Mouse (Mus musculus): Measurements from ENCODE around the gene Pon1. TPM values are rescaled to one million over a fixed set of nuclear protein-coding genes. Genes with fewer than 3 reads are reported as not detected.

Gene Pon1
- polyA plus RNA-seq, 1 experiment, result 0.18 TPM

DNA sequence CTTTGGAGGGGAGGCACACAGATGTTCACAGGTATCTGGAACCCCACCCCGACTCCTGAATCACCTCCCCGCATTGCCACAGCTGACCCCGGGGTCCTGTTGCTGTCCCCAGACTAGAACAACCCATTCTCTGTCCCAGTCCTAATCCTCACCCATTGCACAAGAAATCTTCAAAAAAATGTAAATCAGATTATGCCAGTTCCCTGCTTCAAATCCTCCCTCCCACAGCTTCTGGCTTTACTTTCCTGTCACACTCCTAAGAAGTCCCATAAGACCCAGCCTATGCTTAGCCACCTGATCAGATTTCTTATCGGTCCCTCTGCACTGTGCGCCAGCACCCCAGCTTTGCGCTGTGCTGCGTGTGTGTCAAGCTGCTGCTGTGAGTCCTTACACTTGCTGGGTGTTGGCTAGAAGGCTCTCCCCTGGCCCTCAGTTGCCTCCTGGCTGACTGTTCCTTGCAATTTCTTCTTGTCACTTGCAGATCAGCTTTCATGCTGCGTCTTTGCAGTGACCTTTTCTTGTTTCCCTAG, 5.7 kb upstream of the Pon1 start:
- TF ChIP-seq CTCF (IDR thresholded peaks at IDR 0.05; ENCODE audit: borderline replicate concordance, extremely low read depth, insufficient read depth, insufficient read length) (no peak), POLR2A (IDR thresholded peaks at IDR 0.05; ENCODE audit: borderline replicate concordance, extremely low read depth, insufficient read depth, insufficient read length, poor library complexity, severe bottlenecking) (no peak)
- DNase-seq (ENCODE audit: low read depth), result no peak

DNA sequence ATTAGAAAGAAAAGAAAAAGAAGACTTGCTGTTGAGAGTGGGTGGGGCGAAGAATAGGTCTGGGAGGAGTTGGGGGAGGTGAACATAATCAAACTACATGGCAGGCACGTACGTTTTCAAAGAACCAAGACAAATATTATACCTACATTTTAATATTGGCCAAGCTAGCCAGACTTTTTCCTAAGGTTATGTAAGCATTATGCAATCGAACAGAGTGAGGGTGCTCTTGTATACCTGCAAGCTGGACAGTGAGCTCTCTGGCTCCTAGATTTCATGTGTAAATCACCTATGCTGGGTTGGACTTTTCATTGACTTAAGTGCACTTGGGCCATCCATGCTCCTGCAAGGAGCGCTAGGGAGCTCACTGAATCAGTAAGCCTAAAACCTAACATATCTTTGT, 4.8 kb upstream of the Pon1 start:
- no peak for DNase-seq (ENCODE audit: low read depth)
- TF ChIP-seq CTCF (IDR thresholded peaks at IDR 0.05; ENCODE audit: borderline replicate concordance, extremely low read depth, insufficient read depth, insufficient read length) (no peak), POLR2A (IDR thresholded peaks at IDR 0.05; ENCODE audit: borderline replicate concordance, extremely low read depth, insufficient read depth, insufficient read length, poor library complexity, severe bottlenecking) (no peak)

DNA sequence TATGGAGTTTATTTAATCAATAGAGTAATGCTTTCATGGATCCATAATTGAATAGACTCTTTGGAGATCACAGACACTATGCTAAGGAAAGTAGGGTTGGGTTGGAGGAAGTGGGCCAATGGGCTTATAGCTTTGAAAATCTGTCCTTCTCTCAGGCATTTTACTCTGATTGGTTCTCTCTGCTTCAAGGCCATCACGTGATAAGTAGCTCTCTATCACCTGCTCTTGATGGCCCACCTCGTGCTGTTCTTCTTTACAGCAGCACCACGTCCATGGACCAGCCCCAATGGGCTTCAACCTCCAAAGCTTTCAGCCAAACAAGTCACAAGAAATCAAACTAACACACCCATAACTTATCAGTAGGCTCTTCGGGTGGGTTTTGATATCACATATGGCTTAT, 3.0 kb downstream of the Pon1 start:
- TF ChIP-seq POLR2A (IDR thresholded peaks at IDR 0.05; ENCODE audit: borderline replicate concordance, extremely low read depth, insufficient read depth, insufficient read length, poor library complexity, severe bottlenecking), result no peak
- no peak for TF ChIP-seq CTCF (IDR thresholded peaks at IDR 0.05; ENCODE audit: borderline replicate concordance, extremely low read depth, insufficient read depth, insufficient read length)

DNA sequence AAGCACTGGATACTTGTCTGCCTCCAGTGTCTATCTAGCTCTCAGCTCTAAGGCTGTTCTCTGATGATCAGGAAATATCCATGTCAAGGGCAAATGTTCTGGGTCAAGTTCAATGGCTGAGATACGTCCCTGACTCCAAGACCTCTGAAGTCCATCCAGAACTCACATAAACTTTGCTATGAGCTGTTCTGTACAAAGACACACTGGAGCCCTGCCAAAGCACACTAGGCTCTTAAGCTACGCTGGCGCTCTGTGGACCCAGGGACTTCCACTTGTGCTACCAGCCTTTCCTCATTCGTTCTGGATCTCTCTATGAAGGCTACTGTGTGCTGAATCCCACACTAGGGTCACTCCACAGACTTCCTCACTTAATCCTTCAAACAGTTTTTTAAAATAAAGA, 4.2 kb downstream of the Pon1 start:
- TF ChIP-seq POLR2A (IDR thresholded peaks at IDR 0.05; ENCODE audit: borderline replicate concordance, extremely low read depth, insufficient read depth, insufficient read length, poor library complexity, severe bottlenecking) (no peak), CTCF (IDR thresholded peaks at IDR 0.05; ENCODE audit: borderline replicate concordance, extremely low read depth, insufficient read depth, insufficient read length) (no peak)
- DNase-seq (ENCODE audit: low read depth), result peak; percentile 26

More for the DNA sequence above, 3.0 kb downstream of the Pon1 start:
- DNase-seq (ENCODE audit: low read depth), result no peak

DNA sequence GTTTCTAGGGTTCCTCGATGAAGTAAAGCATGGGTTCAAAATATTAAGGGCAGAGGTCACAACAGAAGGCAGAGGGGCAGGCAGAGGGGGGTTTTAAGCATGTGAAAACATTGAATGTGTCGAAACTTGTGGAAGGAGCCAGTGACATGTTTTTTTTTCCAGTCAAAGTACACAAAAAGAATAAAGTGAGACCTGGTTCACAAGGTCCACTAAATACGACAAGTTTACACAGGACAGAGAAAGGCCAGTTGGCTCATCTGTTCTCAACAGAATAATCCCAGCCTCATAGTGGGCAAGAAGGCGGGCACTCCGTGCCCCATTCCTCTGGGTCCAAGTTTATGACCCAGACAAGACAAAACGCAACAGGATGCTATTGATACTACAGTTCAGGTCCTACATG, 4.8 kb downstream of the Pon1 start:
- no peak for DNase-seq (ENCODE audit: low read depth)
- TF ChIP-seq CTCF (IDR thresholded peaks at IDR 0.05; ENCODE audit: borderline replicate concordance, extremely low read depth, insufficient read depth, insufficient read length) (no peak), POLR2A (IDR thresholded peaks at IDR 0.05; ENCODE audit: borderline replicate concordance, extremely low read depth, insufficient read depth, insufficient read length, poor library complexity, severe bottlenecking) (no peak)

DNA sequence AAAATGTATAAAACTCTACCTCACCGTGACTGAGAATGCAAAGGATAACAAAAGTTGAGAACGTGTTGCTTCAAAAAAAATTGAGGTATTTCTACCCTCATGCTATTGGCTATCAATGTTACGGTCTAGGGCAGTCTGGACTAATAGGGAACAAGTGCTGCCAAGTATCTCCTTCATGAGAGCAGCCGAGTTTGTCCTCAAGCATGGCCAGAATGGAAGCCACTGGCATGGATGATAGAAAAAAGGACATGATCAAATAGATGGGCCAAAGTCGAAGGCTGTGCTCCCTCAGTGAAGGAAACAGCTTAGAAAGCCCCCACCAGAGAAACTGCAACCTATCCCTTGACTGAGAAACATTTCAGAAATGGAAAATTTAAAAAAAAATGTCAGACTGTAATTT, 5.7 kb downstream of the Pon1 start:
- DNase-seq (ENCODE audit: low read depth), result no peak
- no peak for TF ChIP-seq POLR2A (IDR thresholded peaks at IDR 0.05; ENCODE audit: borderline replicate concordance, extremely low read depth, insufficient read depth, insufficient read length, poor library complexity, severe bottlenecking)
- TF ChIP-seq CTCF (IDR thresholded peaks at IDR 0.05; ENCODE audit: borderline replicate concordance, extremely low read depth, insufficient read depth, insufficient read length), result no peak

DNA sequence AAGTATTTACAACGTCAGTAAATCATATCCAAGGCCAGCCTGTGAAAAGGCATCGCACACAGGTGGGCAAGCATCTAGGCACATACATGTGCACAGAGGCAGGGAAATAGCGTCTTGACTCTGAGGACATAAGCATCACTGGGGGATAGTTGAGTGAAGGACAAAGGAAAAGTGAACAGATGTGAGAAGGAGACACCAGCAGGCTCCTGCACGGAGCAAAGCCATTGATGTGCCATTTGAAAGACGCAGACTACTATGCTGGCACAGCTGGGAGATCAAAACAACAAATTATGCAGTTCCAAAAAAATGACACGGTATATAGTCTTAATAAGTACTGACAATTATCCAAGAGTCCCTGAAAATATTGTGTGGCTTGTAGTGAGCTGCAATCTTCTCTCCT, 6.2 kb downstream of the Pon1 start:
- TF ChIP-seq POLR2A (IDR thresholded peaks at IDR 0.05; ENCODE audit: borderline replicate concordance, extremely low read depth, insufficient read depth, insufficient read length, poor library complexity, severe bottlenecking) (no peak), CTCF (IDR thresholded peaks at IDR 0.05; ENCODE audit: borderline replicate concordance, extremely low read depth, insufficient read depth, insufficient read length) (no peak)
- no peak for DNase-seq (ENCODE audit: low read depth)

DNA sequence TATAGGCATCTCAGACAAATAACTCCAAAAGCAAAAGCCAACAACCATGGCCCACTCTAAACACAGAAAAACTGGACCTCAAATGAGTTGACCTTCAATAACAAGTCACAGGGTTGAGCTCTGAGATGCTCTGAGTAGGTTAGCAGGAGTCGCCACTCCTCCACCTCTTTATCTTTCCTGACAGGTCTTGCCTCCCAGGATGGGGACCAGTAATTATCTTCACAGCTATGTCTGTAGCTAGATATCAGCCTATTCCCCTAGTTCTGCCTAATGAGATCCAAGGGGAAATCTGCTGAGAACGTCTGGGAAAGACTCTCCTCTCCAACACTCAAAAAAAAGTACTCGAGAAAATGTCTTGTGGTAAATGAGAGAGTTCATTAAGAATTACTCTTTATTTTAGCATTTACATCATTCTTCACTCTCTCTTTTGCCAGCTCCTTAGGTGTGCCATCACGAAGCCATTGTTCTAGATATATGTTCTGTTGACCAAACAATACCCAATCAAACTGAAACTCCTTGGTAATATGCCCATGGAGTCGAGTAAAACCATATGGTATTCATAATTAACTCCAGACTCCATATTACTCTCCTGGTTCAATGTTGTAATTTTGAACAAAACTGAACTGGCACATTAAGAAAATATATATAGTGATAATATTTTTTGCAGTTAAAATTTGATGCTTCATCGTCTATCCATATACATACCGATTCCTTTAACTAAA, 7.4 kb downstream of the Pon1 start:
- DNase-seq (ENCODE audit: low read depth), result peak; percentile 12
- TF ChIP-seq POLR2A (IDR thresholded peaks at IDR 0.05; ENCODE audit: borderline replicate concordance, extremely low read depth, insufficient read depth, insufficient read length, poor library complexity, severe bottlenecking) (no peak), CTCF (IDR thresholded peaks at IDR 0.05; ENCODE audit: borderline replicate concordance, extremely low read depth, insufficient read depth, insufficient read length) (no peak)

DNA sequence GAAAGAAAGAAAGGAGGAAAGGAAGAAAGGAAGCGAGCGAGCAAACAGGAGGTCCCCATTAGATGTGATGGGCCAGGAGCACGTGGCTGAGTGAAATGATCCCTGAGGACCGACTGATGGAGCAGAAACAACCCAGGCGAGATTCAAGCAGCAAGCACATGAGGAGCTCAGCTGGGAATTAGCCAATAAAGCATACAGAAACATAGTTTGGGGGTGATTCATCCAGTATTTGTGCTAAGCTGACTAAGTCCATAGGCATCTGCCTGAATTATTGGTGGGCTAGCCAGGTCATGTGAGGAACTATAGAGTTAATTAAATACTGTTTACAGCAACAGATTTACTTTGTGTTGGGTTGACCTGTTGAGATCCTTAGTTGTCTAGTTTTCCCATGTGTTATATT, 13.1 kb downstream of the Pon1 start:
- DNase-seq (ENCODE audit: low read depth), result no peak
- TF ChIP-seq POLR2A (IDR thresholded peaks at IDR 0.05; ENCODE audit: borderline replicate concordance, extremely low read depth, insufficient read depth, insufficient read length, poor library complexity, severe bottlenecking), result no peak
- no peak for TF ChIP-seq CTCF (IDR thresholded peaks at IDR 0.05; ENCODE audit: borderline replicate concordance, extremely low read depth, insufficient read depth, insufficient read length)

DNA sequence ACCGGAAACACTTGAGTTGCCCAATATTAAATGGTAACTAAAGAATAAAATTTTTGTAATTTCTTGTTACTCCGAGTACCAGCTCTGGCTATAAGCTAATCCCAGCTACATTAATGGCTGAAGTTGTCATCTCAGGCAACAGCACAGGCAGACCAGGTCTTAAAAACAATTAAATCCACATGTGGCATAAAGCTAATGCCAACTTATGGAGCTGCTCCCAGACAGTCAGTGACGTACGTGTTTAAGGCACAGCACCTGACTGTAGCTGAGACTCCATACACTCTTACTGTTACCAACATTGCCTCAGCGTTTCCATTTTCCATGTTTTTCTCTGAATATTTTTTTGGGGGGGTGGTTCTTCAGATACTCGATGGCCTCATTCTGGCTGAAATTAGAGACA, 14.6 kb downstream of the Pon1 start:
- DNase-seq (ENCODE audit: low read depth), result no peak
- no peak for TF ChIP-seq CTCF (IDR thresholded peaks at IDR 0.05; ENCODE audit: borderline replicate concordance, extremely low read depth, insufficient read depth, insufficient read length)
- no peak for TF ChIP-seq POLR2A (IDR thresholded peaks at IDR 0.05; ENCODE audit: borderline replicate concordance, extremely low read depth, insufficient read depth, insufficient read length, poor library complexity, severe bottlenecking)

DNA sequence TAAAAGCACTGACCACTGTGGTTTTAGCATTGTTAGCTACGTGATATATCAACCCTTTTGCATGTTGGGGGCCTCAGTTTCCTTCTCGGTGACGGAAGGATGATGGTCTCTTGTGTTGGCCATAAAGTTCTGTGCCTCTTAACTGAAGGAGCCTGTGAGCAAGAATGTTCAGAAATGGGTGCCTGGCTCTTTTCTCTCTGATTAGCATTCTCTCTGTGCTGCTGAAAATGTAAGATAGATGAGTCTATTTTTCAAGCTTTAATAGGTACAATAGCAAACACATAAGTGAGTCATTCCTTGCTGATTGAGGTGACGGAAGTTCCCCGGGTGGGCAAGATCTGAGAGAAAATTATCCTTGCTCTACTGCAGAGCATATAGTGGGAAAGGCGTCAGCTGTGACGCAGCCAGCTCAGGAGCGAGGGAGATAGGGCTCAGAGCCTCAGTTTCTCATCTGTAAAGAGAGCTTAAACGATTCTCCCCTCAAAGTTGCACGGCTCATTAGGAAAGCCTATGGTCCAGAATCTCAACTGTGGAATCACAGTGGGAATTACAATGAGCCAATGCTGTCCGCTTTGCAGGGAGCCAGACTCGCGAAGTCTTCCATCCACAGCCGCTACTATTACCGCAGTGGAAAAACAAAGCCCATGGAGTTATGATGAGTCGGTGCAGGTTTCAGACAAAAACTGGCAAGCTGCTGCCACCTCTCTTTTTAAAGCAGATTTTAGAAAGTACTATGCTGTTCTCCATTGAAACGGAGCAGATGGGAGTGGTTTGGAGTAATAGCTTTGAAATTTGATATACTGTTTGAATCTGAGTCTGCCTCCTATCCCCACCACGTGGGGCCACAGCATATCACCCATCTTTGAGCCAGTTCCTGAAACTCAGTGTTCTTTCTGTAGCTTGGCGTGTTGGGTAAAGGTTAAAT, 15.5 kb downstream of the Pon1 start:
- TF ChIP-seq POLR2A (IDR thresholded peaks at IDR 0.05; ENCODE audit: borderline replicate concordance, extremely low read depth, insufficient read depth, insufficient read length, poor library complexity, severe bottlenecking) (no peak), CTCF (IDR thresholded peaks at IDR 0.05; ENCODE audit: borderline replicate concordance, extremely low read depth, insufficient read depth, insufficient read length) (no peak)
- DNase-seq (ENCODE audit: low read depth), result peak; percentile 67
